Mouse (Mus musculus): ENCODE data around the gene Htr6. TPM values are rescaled to one million over a fixed set of nuclear protein-coding genes. Genes with fewer than 3 reads are reported as not detected.

Gene Htr6
- total and polyA plus RNA-seq, 2 experiments from 2014 or later, result 0.67 to 4.0 TPM

DNA sequence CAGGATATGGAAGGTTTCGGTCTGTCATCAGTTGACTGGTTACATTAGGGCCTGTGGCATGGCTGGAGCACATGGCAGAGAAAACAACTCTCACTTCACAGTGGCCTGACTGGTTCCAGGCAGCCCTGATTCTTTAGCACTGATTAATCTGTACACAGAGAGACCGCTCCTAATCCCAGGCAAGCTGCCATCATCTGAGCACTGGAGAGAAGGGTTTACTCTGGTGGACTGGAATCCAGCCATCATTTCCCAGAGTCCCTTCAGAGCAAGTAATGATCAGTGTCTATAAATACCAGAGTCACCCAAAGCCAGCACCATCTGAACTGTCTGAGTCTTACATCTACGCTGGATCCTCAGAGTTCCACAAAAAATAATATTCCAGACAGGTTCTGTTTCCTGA lies 39.6 kb downstream of the Htr6 start:
- Histone ChIP-seq H3K27ac (ENCODE audit: low read depth, low read length) (no peak overlapping the region), H3K9ac (no peak overlapping the region), H3K9me3 (ENCODE audit: low read length) (no peaks in the 10 kb centered on the region), H3K27me3 (ENCODE audit: insufficient read depth, low read length) (no peaks in the 10 kb centered on the region; the same call in 1 of the 2 replicates), H3K36me3 (ENCODE audit: insufficient read depth) (no peaks in the 10 kb centered on the region), H3K4me3 (ENCODE audit: low read depth, low read length) (no peak overlapping the region), H3K4me1 (ENCODE audit: insufficient read depth) (peaks cover 11% of the 10 kb centered on the region), H3K4me2 (ENCODE audit: low read depth) (no peak overlapping the region)
- DNase-seq (no peak), ATAC-seq (no peak)
- WGBS, result 79% methylated on average over 3 of the region's 3 CpGs
- TF ChIP-seq CTCF (IDR thresholded peaks at IDR 0.05; ENCODE audit: low read depth), result no peak

DNA sequence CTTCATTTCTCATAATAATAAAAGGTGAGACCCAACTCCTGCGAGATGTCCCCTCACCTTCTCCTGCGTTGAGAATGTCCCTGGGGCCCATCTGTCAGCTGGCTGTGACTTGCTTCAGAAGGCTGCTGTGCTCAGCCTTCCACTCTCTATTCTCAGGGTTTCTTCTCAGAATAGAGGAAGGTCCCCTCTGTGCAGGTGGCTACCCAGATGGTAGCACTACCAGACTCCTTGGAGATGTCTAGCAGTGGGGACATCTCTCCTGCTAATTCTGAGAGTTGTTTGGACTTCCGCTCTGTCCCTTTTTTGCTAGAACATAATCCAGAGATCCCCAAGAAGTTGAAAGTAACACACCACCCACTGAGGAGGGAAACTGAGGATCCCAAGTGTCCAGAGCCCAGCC lies 40.4 kb downstream of the Htr6 start:
- Histone ChIP-seq H3K4me1 (ENCODE audit: insufficient read depth) (peaks cover 11% of the 10 kb centered on the region), H3K9ac (no peak overlapping the region), H3K27ac (ENCODE audit: low read depth, low read length) (no peak overlapping the region), H3K9me3 (ENCODE audit: low read length) (no peaks in the 10 kb centered on the region), H3K27me3 (ENCODE audit: insufficient read depth, low read length) (no peaks in the 10 kb centered on the region; the same call in 1 of the 2 replicates), H3K36me3 (ENCODE audit: insufficient read depth) (no peaks in the 10 kb centered on the region), H3K4me3 (ENCODE audit: low read depth, low read length) (no peak overlapping the region), H3K4me2 (ENCODE audit: low read depth) (no peak overlapping the region)
- no peak for DNase-seq
- 92% methylated on average over 3 of the region's 3 CpGs for WGBS
- no peak for TF ChIP-seq CTCF (IDR thresholded peaks at IDR 0.05; ENCODE audit: low read depth)
- no peak for ATAC-seq

DNA sequence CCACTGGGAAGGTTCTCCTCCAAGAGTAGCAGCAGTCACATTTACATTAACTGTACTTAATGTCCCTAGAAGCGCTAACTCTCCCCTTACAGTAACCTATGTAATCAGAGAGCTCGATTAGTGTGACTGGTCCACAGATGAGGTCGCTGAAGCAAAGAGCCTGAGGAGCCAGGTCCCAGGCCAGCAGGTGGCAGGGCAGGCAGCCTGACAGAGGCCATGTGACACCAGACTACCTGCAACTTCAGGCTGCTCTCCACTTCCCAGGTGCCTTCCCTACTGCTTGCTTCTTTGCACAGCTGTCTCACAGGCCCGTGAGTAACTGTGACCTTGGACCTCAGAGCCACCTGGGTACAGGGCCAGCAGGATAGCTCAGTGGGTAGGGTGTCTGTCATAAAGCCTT lies 40.8 kb downstream of the Htr6 start:
- H3K27ac ChIP-seq (ENCODE audit: low read depth, low read length), result no peak overlapping the region
- H3K4me1 ChIP-seq (ENCODE audit: insufficient read depth), result peaks cover 11% of the 10 kb centered on the region
- no peaks in the 10 kb centered on the region; the same call in 1 of the 2 replicates for H3K27me3 ChIP-seq (ENCODE audit: insufficient read depth, low read length)
- TF ChIP-seq CTCF (IDR thresholded peaks at IDR 0.05; ENCODE audit: low read depth), result 0 out of 2 replicates have a peak, but pooled peaks have one; percentile 11
- H3K9ac ChIP-seq, result no peak overlapping the region
- no peaks in the 10 kb centered on the region for H3K36me3 ChIP-seq (ENCODE audit: insufficient read depth)
- H3K4me3 ChIP-seq (ENCODE audit: low read depth, low read length), result no peak overlapping the region
- no peak overlapping the region for H3K4me2 ChIP-seq (ENCODE audit: low read depth)
- ATAC-seq (no peak), DNase-seq (no peak)
- 64% methylated on average over 4 of the region's 4 CpGs for WGBS
- H3K9me3 ChIP-seq (ENCODE audit: low read length), result no peaks in the 10 kb centered on the region

DNA sequence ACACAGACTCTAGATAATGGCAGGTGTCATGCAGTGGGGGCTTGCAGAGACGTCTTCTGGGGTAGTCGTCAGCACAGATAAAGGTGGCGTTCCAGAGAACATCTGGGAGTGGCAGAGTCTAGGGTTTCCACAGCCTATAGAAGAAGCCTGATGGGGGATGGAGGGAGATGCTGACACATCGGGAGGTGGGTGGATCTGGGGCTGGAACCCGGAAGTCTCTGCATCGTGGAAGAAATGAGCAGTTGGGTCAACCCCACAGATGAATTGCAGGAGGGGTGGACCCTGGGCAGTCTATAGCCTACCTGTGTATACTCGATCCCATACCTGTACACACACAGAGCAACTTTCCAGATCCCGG lies 41.4 kb downstream of the Htr6 start:
- no peak overlapping the region for H3K27ac ChIP-seq (ENCODE audit: low read depth, low read length)
- 87% methylated on average over 8 of the region's 8 CpGs for WGBS
- H3K4me2 ChIP-seq (ENCODE audit: low read depth), result no peak overlapping the region
- no peaks in the 10 kb centered on the region for H3K27me3 ChIP-seq (ENCODE audit: insufficient read depth, low read length)
- no peaks in the 10 kb centered on the region for H3K36me3 ChIP-seq (ENCODE audit: insufficient read depth)
- TF ChIP-seq CTCF (IDR thresholded peaks at IDR 0.05; ENCODE audit: low read depth), result no peak
- H3K9ac ChIP-seq, result no peak overlapping the region
- peaks cover 11% of the 10 kb centered on the region for H3K4me1 ChIP-seq (ENCODE audit: insufficient read depth)
- no peaks in the 10 kb centered on the region for H3K9me3 ChIP-seq (ENCODE audit: low read length)
- DNase-seq, result no peak
- H3K4me3 ChIP-seq (ENCODE audit: low read depth, low read length), result no peak overlapping the region
- no peak for ATAC-seq

DNA sequence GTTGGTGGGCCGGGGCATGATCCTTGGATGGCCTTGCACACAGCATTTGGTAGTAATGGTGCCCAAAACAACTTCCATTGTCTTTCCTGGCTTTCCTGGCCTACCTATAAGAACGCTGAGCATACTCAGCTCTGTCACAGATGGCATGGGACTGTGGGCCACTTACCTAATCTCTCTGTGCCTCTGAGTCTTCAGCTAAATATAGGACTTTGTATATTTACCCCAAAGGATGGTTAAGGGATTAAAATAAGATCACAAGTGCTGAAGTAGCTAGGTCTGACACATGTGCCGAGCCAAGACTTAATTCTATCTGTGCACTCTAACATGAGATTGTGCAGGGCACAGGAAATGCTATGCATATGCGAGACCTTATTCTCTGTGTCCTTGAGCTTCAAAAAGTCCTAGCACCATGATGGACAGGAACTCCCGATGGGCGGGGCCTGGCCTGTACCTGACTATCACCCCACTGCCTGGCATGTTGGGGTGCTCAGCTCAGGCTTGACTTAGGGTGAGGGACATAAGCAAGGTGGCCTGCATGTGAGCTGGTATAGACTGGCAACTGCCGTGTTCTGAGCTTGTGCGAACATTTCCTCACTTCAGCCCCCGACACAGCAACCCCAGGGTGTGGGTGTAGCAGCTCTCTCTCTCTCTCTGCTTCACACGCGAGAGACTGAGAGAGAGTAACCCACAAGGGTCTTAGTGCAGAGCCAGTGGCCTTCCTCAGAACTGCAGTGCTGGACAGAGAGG lies 41.9 kb downstream of the Htr6 start:
- no peaks in the 10 kb centered on the region for H3K9me3 ChIP-seq (ENCODE audit: low read length)
- no peak overlapping the region for H3K9ac ChIP-seq
- no peaks in the 10 kb centered on the region for H3K36me3 ChIP-seq (ENCODE audit: insufficient read depth)
- no peak overlapping the region for H3K4me3 ChIP-seq (ENCODE audit: low read depth, low read length)
- no peak overlapping the region for H3K4me2 ChIP-seq (ENCODE audit: low read depth)
- H3K4me1 ChIP-seq (ENCODE audit: insufficient read depth), result peaks cover 11% of the 10 kb centered on the region; the same call in 1 of the 2 replicates
- no peak for TF ChIP-seq CTCF (IDR thresholded peaks at IDR 0.05; ENCODE audit: low read depth)
- WGBS, result 78% methylated on average over 11 of the region's 11 CpGs
- no peak overlapping the region for H3K27ac ChIP-seq (ENCODE audit: low read depth, low read length)
- no peaks in the 10 kb centered on the region for H3K27me3 ChIP-seq (ENCODE audit: insufficient read depth, low read length)
- ATAC-seq, result no peak
- no peak for DNase-seq

DNA sequence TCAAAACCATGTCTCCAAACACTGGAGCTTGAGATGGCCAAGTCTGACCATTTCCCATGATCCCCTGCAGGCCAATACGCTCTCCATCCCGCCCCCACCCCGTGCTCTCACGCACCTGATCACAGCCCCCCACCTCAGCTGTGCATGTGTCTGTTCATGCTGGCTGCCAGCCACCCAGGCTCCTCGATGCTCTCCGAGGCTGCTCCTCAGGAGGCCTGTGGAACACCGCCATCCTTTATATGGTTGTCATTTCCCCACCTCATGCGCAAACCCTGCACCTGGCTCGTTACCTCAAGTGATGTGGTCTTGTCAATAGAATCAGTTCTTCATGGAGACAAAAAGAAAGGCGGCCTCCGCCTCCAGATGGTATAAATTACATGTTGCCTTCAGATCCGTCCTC lies 42.8 kb downstream of the Htr6 start:
- Histone ChIP-seq H3K36me3 (ENCODE audit: insufficient read depth) (no peaks in the 10 kb centered on the region), H3K4me1 (ENCODE audit: insufficient read depth) (peaks cover 2% of the 10 kb centered on the region; the same call in 1 of the 2 replicates), H3K27ac (ENCODE audit: low read depth, low read length) (no peak overlapping the region), H3K4me3 (ENCODE audit: low read depth, low read length) (no peak overlapping the region), H3K27me3 (ENCODE audit: insufficient read depth, low read length) (no peaks in the 10 kb centered on the region), H3K4me2 (ENCODE audit: low read depth) (no peak overlapping the region), H3K9ac (no peak overlapping the region), H3K9me3 (ENCODE audit: low read length) (no peaks in the 10 kb centered on the region)
- ATAC-seq (no peak), DNase-seq (no peak)
- 53% methylated on average over 12 of the region's 12 CpGs for WGBS
- TF ChIP-seq CTCF (IDR thresholded peaks at IDR 0.05; ENCODE audit: low read depth), result no peak

DNA sequence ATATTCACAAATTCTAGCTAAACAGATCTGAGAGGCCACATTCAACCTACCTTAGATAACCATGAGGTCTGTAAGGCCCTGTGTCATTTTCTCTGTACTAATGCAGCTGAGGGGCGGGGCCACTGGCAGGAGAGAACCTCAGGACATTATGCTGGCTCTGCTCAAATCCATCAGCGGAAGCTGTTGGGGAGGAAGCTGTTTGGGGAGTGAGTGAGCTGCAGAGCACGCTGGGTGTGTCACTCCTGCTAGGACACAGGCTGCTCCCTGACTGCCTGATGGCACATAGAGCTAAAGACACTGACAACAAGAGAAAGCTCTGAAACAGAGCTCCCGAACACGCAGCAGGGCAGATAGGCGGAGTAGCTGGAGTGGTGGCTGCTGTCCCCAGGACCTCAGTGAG lies 44.7 kb downstream of the Htr6 start:
- TF ChIP-seq CTCF (IDR thresholded peaks at IDR 0.05; ENCODE audit: low read depth), result no peak
- no peak overlapping the region for H3K9ac ChIP-seq
- no peak overlapping the region for H3K4me2 ChIP-seq (ENCODE audit: low read depth)
- H3K27ac ChIP-seq (ENCODE audit: low read depth, low read length), result no peak overlapping the region
- H3K27me3 ChIP-seq (ENCODE audit: insufficient read depth, low read length), result no peaks in the 10 kb centered on the region
- H3K36me3 ChIP-seq (ENCODE audit: insufficient read depth), result no peaks in the 10 kb centered on the region
- no peak for DNase-seq
- H3K9me3 ChIP-seq (ENCODE audit: low read length), result no peaks in the 10 kb centered on the region
- no peak for ATAC-seq
- no peaks in the 10 kb centered on the region for H3K4me1 ChIP-seq (ENCODE audit: insufficient read depth)
- no peak overlapping the region for H3K4me3 ChIP-seq (ENCODE audit: low read depth, low read length)
- WGBS, result 66% methylated on average over 6 of the region's 6 CpGs

Data from forebrain, postnatal 0 days (tissue).